Mouse (Mus musculus) forebrain, embryonic 14.5 days (tissue): ENCODE measurements around the gene Ncoa4. TPM values are rescaled to one million over a fixed set of nuclear protein-coding genes. Genes with fewer than 3 reads are reported as not detected.
"Not testable (repeated sequence)": the region's sequence is repeated elsewhere in the genome, so short reads cannot be mapped to it uniquely, and the experiment has no call there.

Source experiments
- ATAC-seq: fragments of 200-750 bp; cut with Nextera tagmentation; 2 replicates; pipeline ENCODE4 v1.8.0; 2017; ENCODE audit warnings: mild to moderate bottlenecking, moderate library complexity
- DNase-seq: peaks from one replicate; pipeline ENCODE4 v3.0.0-alpha.2; 2015; ENCODE audit warnings: low spot score
- H3K27ac ChIP-seq: fragments of 300-500 bp; sonication (generic); 2 replicates; pipeline ENCODE4 v1.5.1; 2014; ENCODE audit warnings: low read depth, mild to moderate bottlenecking, control low read depth, low read length, moderate library complexity
- H3K27me3 ChIP-seq: fragments of 300-500 bp; sonication (generic); replicated peaks from 2 replicates; pipeline ENCODE4 v1.6.1; 2014; ENCODE audit warnings: low read length, control low read depth, mixed read lengths; ENCODE audit not compliant: control insufficient read depth, insufficient read depth
- H3K36me3 ChIP-seq: fragments of 300-500 bp; sonication (generic); 2 replicates; pipeline ENCODE4 v1.6.1; 2014; ENCODE audit warnings: low read length, control low read depth; ENCODE audit not compliant: control insufficient read depth, insufficient read depth
- H3K4me1 ChIP-seq: fragments of 300-500 bp; sonication (generic); 2 replicates; pipeline ENCODE4 v1.6.1; 2014; ENCODE audit warnings: antibody characterized with exemption, low read length, control low read depth; ENCODE audit not compliant: control insufficient read depth, insufficient read depth
- H3K4me2 ChIP-seq: fragments of 300-500 bp; sonication (generic); 2 replicates; pipeline ENCODE4 v1.6.1; 2014; ENCODE audit warnings: mild to moderate bottlenecking, control low read depth, low read length
- H3K4me3 ChIP-seq: fragments of 300-500 bp; sonication (generic); 2 replicates; pipeline ENCODE4 v1.5.1; 2014; ENCODE audit warnings: low read depth, low read length, control low read depth
- H3K9ac ChIP-seq: fragments of 300-500 bp; sonication (generic); 2 replicates; pipeline ENCODE4 v1.6.1; 2014; ENCODE audit warnings: mild to moderate bottlenecking, low read length, control low read depth, moderate library complexity
- H3K9me3 ChIP-seq: fragments of 300-500 bp; sonication (generic); replicated peaks from 2 replicates; pipeline ENCODE4 v1.6.1; 2016; ENCODE audit warnings: low read length, control low read depth, mixed read lengths; ENCODE audit not compliant: control insufficient read depth
- WGBS: fragments of 180-500 bp; shearing (Covaris S2); extraction: QIAGEN DNeasy Blood & Tissue Kit; methylation state at CpG from one replicate; pipeline ENCODE4 v1.1.7; 2014; 5-methylcytosine and 5-hydroxymethylcytosine counted together
- polyA plus RNA-seq: library from polyadenylated mRNA; unstranded; fragments of >200 nt; fragmentation: Nextera tagmentation; extraction: Ambion mirVana; gene quantifications from 2 replicates; pipeline ENCODE4 v1.2.1, GENCODE M21; 2014

The Ncoa4 gene
- polyA plus RNA-seq, 1 experiment from 2014 or later: 137 TPM

GRCm38 (mm10) chr14:32136467-32136866, 23.2 kb upstream of the Ncoa4 start:
- H3K4me1 ChIP-seq, H3K27ac ChIP-seq, H3K9me3 ChIP-seq, H3K9ac ChIP-seq, H3K36me3 ChIP-seq, DNase-seq, H3K27me3 ChIP-seq, ATAC-seq, H3K4me2 ChIP-seq, H3K4me3 ChIP-seq: not testable (repeated sequence)
- 82% methylated on average over 3 of the region's 3 CpGs for WGBS

- Histone ChIP-seq H3K4me3 (no peak overlapping the region), H3K27ac (no peak overlapping the region), H3K4me1 (no peaks in the 10 kb centered on the region), H3K27me3 (no peaks in the 10 kb centered on the region), H3K9me3 (no peaks in the 10 kb centered on the region), H3K4me2 (no peak overlapping the region), H3K36me3 (no peaks in the 10 kb centered on the region), H3K9ac (no peak overlapping the region)
- WGBS: 80% methylated on average over 5 of the region's 5 CpGs
- ATAC-seq (no peak), DNase-seq (no peak)
These were observed 19.2 kb upstream of the Ncoa4 start for GRCm38 (mm10) chr14:32140359-32140965.

- WGBS: 87% methylated on average over 5 of the region's 5 CpGs
- Histone ChIP-seq H3K4me2 (no peak within 1 kb of the TSS), H3K9ac (no peak within 1 kb of the TSS), H3K9me3 (no peaks in the 10 kb centered on the region), H3K4me1 (no peaks in the 10 kb centered on the region), H3K4me3 (no peak within 1 kb of the TSS), H3K27ac (no peak within 1 kb of the TSS), H3K36me3 (no peaks in the 10 kb centered on the region), H3K27me3 (no peaks in the 10 kb centered on the region)
- no peak for ATAC-seq
- no peak for DNase-seq
These were observed 17.9 kb upstream of the Ncoa4 start, which contains the start of gene Msmb for GRCm38 (mm10) chr14:32141723-32142122. Gene Msmb (plus strand): TSS chr14:32142023.

GRCm38 (mm10) chr14:32144734-32145133, 14.9 kb upstream of the Ncoa4 start:
- DNase-seq (no peak), ATAC-seq (no peak)
- no peak overlapping the region for H3K9ac ChIP-seq
- no peak overlapping the region for H3K27ac ChIP-seq
- H3K4me1 ChIP-seq: no peaks in the 10 kb centered on the region
- peaks cover 7% of the 10 kb centered on the region; the same call in 1 of the 2 replicates for H3K9me3 ChIP-seq
- no peaks in the 10 kb centered on the region for H3K27me3 ChIP-seq
- no peak overlapping the region for H3K4me2 ChIP-seq
- H3K4me3 ChIP-seq: no peak overlapping the region
- H3K36me3 ChIP-seq: no peaks in the 10 kb centered on the region

GRCm38 (mm10) chr14:32145401-32145800, 14.3 kb upstream of the Ncoa4 start:
- Histone ChIP-seq H3K9ac (no peak overlapping the region), H3K4me2 (no peak overlapping the region), H3K27ac (no peak overlapping the region), H3K4me3 (no peak overlapping the region), H3K27me3 (no peaks in the 10 kb centered on the region), H3K4me1 (no peaks in the 10 kb centered on the region), H3K36me3 (no peaks in the 10 kb centered on the region), H3K9me3 (peaks cover 7% of the 10 kb centered on the region; the same call in 1 of the 2 replicates)
- 70% methylated on average over 4 of the region's 4 CpGs for WGBS
- ATAC-seq (no peak), DNase-seq (no peak)

- WGBS: 86% methylated on average over 7 of the region's 7 CpGs
- H3K27me3 ChIP-seq: no peaks in the 10 kb centered on the region
- no peaks in the 10 kb centered on the region for H3K4me1 ChIP-seq
- peaks cover 7% of the 10 kb centered on the region; the same call in 1 of the 2 replicates for H3K9me3 ChIP-seq
- no peak overlapping the region for H3K27ac ChIP-seq
- H3K4me3 ChIP-seq: no peak overlapping the region
- no peaks in the 10 kb centered on the region for H3K36me3 ChIP-seq
- H3K9ac ChIP-seq: no peak overlapping the region
- DNase-seq (no peak), ATAC-seq (no peak)
- no peak overlapping the region for H3K4me2 ChIP-seq
These were observed 13.7 kb upstream of the Ncoa4 start for GRCm38 (mm10) chr14:32145809-32146511.

GRCm38 (mm10) chr14:32146578-32146977, 13.1 kb upstream of the Ncoa4 start:
- Histone ChIP-seq H3K4me1 (no peaks in the 10 kb centered on the region), H3K27ac (no peak overlapping the region), H3K4me3 (no peak overlapping the region), H3K4me2 (no peak overlapping the region), H3K36me3 (no peaks in the 10 kb centered on the region), H3K27me3 (no peaks in the 10 kb centered on the region), H3K9ac (no peak overlapping the region), H3K9me3 (peaks cover 7% of the 10 kb centered on the region; the same call in 1 of the 2 replicates)
- ATAC-seq (no peak), DNase-seq (no peak)
- WGBS: 75% methylated on average over 2 of the region's 2 CpGs

- Histone ChIP-seq H3K4me1 (no peaks in the 10 kb centered on the region), H3K4me3 (no peak overlapping the region), H3K9ac (no peak overlapping the region), H3K36me3 (no peaks in the 10 kb centered on the region), H3K4me2 (no peak overlapping the region), H3K9me3 (peaks cover 7% of the 10 kb centered on the region; the same call in 1 of the 2 replicates), H3K27ac (no peak overlapping the region), H3K27me3 (no peaks in the 10 kb centered on the region)
- WGBS: 92% methylated on average over 2 of the region's 2 CpGs
- ATAC-seq (no peak), DNase-seq (no peak)
These were observed 8.8 kb upstream of the Ncoa4 start for GRCm38 (mm10) chr14:32150872-32151271.
